Mouse (Mus musculus) CD8-positive naive resting alpha-beta T cell, adult 57 days (primary cell): ENCODE data around the gene St3gal4. TPM values are rescaled to one million over a fixed set of nuclear protein-coding genes. Genes with fewer than 3 reads are reported as not detected.

Source experiments
- total RNA-seq: library from RNA; stranded (reverse); gene quantifications from one replicate; pipeline ENCODE4 v1.2.4, GENCODE M21; 2023

St3gal4 gene
- 45.8 TPM for total RNA-seq

GRCm38 (mm10) chr9:35119168-35119567 lies at the start of gene St3gal4:
TSS of gene St3gal4 (minus strand) at chr9:35119268.

Other genes with a start within 250 kb of the St3gal4 start
- 35.7 TPM for gene Dcps, start 56.8 kb upstream of the St3gal4 start, total RNA-seq
- 97.4 TPM for gene Srpr, start 80.9 kb upstream of the St3gal4 start, total RNA-seq
- 2.2 TPM for gene Tirap, start 81.0 kb upstream of the St3gal4 start, total RNA-seq
- gene Foxred1, start 91.8 kb upstream of the St3gal4 start, total RNA-seq: 24.8 TPM
- 16.2 TPM for gene Fam118b, start 148.5 kb upstream of the St3gal4 start, total RNA-seq
- gene Rpusd4, start 148.6 kb upstream of the St3gal4 start, total RNA-seq: 44.2 TPM